Mouse (Mus musculus) gastrocnemius, postnatal 25 days (tissue): ENCODE measurements around the gene Nhp2. TPM values are rescaled to one million over a fixed set of nuclear protein-coding genes. Genes with fewer than 3 reads are reported as not detected.
"Not testable (repeated sequence)": the region's sequence is repeated elsewhere in the genome, so short reads cannot be mapped to it uniquely, and the experiment has no call there.

Experiments
- DNase-seq: peaks from one replicate; pipeline ENCODE4 v3.0.0; 2022
- total RNA-seq, 2 experiments: library from RNA; stranded (reverse); gene quantifications; 1 replicate in 1 of 2; 2 replicates in 1 of 2; pipeline ENCODE4 v1.2.3; 2021

Nhp2 gene
- total RNA-seq, 2 experiments from 2014 or later, result 19.3 to 23.6 TPM

- peak; percentile 89 for DNase-seq
Measured at GRCm38 (mm10) chr11:51605602-51606446, 13.7 kb upstream of the Nhp2 start.

DNA sequence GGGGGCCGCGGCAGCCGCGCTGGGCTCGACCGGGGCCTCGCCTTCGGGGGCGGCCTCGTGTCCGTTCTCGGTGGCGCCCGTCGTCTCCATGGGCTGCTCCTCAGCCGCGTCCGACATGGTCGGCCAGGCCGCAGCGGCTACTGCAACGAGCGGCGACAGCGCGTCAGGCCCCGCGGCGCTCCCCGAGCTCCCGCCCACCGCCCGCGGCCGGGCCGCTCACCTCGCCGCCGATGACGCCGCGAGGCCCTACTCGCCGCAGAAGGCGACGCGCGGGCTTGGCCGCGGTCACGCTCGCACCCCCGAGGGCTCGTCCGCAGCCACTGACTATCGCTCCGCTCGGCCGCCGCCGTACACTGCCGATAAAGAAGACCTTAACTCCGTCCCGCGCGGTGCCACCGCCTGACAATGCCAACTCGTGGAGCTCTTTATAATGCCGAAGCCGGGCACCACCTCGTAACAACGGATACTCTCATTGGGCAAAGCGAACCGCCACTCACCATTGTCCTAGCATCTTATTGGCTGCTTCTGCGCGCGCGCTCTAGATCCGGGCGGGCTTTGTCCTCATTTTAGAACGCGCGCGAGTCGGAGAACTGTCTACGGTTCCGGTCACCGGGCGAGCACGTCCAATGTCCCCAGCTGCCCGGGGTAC, 13.0 kb upstream of the Nhp2 start, which contains the start of gene Hnrnpab:
TSS of gene Hnrnpab (minus strand) at position 401 of the 649 bp plus-strand sequence.
- peak; percentile 95 for DNase-seq

- DNase-seq, result no peak
Measured at GRCm38 (mm10) chr11:51607096-51607738, 12.3 kb upstream of the Nhp2 start.

DNA sequence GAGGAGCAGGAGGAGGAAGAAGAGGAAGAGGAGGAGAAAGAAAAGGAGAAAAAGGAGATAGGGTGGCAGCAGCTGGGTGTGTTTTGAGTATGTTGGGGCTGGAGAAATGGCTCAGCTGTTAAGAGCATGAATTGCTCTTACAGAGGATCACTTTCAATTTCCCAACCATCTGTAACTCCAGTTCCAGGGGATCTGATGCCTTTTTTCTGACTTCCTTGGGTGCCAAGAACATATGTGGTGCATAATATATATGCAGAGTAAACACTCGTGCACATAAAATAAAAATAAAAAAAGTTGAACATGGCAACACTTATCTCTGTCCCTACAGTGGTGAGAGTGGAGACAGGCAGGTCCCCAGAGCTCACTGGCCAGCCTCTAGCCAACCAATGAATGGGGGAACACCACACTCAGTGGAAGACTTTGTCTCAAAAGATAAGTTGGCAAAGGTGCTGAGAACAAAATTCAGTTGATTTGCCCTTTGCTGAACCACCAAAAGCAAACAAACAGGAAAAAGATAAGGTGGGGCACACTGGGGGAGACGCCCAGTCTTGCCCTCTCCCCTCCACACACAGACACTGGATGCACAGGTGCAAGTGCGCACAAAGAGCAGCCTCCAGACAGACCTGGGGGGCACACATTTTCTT, 10.1 kb upstream of the Nhp2 start:
- no peak for DNase-seq

- not testable (repeated sequence) for DNase-seq
Measured at GRCm38 (mm10) chr11:51609940-51610339, 9.6 kb upstream of the Nhp2 start.

GRCm38 (mm10) chr11:51614256-51614655, 5.3 kb upstream of the Nhp2 start:
- DNase-seq, result no peak

DNA sequence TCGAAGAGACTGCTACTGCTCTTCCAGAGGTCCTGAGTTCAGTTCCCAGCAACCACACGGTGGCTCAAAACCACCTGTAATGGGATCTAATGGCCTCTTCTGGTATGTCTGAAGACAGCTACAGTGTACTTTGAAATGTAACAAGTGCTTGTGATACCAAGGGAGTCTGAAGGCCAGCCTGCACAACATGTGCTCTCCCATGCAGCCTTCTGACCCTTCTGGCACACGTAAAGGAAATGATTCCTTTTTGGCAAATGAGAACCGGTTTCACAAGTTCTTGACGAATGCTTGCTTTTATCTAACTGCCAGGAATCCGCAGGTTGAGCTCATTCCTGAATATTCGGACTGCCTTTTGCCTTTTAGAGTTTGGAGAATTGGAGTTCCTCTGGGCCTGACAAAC, 4.4 kb upstream of the Nhp2 start:
- no peak for DNase-seq

- DNase-seq, result peak; percentile 73
Measured at GRCm38 (mm10) chr11:51615601-51616000, 3.9 kb upstream of the Nhp2 start.

DNA sequence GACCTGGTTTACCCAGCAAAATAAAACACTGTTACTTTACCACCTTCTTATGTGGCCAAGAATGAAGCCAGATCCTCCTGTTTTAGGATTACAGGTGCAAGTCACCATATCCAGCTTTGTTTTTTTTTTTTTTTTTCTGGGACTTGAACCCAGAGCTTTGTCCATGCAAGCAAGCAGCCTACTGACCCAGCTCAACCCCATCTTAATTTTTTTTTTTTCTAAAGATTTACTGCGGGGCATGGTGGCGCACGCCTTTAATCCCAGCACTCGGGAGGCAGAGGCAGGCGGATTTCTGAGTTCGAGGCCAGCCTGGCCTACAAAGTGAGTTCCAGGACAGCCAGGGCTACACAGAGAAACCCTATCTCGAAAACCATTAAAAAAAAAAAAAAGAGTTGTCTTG, 3.4 kb upstream of the Nhp2 start:
- DNase-seq, result not testable (repeated sequence)

DNA sequence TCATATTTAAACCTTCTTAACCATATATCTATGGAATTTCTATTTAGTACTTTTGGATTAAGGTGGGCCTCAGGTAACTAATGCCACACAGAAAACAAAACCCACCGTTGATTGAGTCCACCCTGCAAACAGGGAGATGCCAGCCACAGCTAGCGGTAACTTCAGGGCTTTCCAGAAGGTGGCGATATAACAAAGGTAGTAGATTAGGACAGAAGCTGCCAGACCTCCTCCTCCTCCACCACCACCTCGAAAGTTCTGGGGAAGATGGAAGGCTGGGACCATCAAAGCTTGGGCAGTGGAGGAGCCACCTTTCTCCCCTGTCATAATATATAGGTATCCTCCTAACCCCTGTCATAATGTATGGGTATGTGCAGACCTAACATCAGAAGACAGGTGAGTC, 1.8 kb upstream of the Nhp2 start:
- DNase-seq, result peak; percentile 48

DNA sequence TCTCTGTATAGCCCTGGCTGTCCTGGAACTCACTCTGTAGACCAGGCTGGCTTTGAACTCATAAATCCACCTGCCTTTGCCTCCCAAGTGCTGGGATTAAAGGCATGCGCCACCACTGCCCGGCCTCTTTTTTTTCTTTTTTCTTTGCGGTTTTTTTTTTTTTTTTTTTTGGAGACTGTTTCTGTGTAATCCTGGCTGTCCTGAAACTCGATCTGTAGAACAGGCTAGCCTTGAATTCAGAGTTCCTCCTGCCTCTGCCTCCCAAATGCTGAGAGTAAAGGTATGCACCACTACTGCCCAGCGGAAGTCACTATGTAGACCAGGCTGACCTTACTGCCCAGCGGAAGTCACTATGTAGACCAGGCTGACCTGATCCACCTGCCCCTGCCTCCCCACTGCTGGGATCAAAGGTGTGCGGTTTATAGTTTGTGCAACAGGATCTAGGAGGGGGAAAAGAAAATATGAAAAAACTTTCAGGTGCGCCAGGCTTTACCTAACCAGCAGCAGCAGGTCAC, 584 bp upstream of the Nhp2 start:
- no peak for DNase-seq

DNA sequence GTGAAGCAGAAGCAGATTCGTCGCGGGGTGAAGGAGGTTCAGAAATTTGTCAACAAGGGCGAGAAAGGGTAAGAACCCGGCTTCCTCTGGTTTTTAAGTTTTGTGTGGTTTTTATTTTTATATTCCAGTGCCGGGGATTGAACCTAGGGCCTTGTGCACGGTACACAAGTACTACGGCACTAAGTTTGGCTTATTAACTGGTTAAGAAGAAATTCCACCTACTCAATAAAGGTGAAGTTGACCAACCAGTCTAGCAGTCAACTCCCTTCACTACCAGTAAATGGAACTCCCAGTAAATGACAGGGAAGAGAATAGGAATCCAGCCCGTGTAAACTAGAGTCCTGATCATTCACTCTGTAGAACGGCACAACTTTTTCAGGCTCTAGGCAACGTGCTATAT, 549 bp downstream of the Nhp2 start:
- no peak for DNase-seq

- DNase-seq, result no peak
Measured at GRCm38 (mm10) chr11:51621776-51622175, 2.2 kb downstream of the Nhp2 start.

DNA sequence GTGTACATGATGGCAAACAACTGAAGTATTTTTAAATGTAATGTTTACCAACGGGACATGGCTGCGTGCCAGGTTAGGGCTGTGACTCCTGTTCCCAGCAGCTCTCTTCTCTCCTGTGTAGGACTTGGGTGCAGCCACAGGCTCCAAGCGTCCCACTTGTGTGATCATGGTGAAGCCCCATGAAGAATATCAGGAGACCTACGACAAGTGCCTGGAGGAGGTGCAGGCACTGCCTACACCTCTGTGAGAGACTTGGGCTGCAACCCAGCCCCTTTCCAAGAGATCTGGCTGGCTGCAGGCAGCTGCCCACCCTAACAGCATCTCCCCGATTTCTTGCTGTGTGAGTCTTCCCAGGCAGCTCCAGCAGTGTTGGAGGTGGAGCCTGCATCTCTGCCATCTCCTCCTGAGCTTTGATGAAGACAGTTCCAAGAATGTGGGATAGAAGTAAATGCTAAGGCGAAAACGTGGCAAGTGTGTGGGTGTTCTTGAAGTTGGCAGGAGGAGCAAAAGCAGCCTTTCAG, 3.5 kb downstream of the Nhp2 start:
- no peak for DNase-seq

DNA sequence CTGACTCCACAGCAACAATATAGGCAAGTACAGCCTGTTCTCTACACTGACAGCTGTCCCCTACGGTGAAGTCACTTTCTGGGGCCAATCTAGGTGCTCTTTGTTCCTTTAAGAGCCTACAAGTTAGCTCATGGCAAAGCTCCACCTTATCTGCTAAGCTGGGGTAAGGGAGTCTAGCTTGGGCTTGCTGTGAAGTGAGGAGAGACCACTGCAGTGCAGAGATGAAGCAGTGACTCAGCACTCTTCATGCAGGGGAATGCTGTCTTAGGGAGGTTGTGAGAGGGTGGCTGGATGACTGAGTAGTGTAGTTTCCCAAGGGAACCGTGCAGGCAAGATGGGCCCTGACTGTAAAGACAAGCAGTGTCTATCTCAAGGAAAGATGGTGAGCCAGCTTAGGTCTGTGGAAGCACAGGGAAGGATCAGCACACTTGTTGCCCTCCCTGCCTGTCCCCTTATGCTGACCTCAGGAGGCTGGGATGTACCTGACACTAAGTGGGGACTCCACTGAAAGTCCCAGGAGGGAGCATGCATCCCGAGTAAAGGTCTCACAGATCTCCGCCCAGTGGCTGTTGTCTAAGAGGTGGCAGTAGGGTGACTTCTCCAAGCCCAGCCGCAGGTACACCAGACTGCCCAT, 5.8 kb downstream of the Nhp2 start:
- no peak for DNase-seq

DNA sequence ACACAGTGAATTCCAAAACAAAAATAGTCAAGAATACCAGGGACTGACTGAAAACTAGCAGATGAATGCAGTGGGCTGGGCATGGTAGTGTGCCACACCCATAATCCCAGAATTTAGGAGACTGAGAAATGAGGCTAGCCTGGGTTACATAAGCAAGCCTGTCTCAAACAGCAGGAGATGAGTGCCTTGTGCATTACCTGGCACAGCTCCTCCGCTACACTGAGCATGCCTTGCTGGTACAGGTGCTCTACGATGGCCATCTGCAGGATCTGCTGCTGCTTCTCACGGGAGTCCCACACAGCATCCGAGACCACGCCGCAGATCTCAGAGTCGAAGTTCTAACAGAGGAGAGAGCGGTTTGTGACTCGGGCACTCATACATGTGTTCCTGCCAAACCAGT, 7.9 kb downstream of the Nhp2 start:
- no peak for DNase-seq

GRCm38 (mm10) chr11:51627907-51628306, 8.4 kb downstream of the Nhp2 start:
- no peak for DNase-seq

- no peak for DNase-seq
Measured at GRCm38 (mm10) chr11:51629651-51630314, 10.2 kb downstream of the Nhp2 start.

- DNase-seq, result no peak
Measured at GRCm38 (mm10) chr11:51632130-51632753, 12.7 kb downstream of the Nhp2 start.

DNA sequence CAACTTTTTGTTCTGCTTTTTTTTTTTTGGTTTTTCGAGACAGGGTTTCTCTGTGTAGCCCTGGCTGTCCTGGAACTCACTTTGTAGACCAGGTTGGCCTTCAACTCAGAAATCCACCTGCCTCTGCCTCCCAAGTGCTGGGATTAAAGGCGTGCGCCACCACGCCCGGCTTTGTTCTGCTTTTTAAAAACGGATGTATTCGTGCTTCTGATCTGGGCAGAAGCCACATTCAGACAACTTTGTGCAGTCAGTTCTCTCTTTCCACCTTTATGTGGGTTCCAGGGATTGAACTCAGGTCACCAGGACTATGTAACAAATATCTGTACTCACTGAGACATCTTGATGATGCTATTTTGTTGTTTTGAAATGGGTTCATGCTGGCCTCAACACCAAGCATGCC, 13.7 kb downstream of the Nhp2 start:
- DNase-seq, result not testable (repeated sequence)

GRCm38 (mm10) chr11:51633721-51634120, 14.2 kb downstream of the Nhp2 start:
- no peak for DNase-seq
